Mouse (Mus musculus) brain, adult 2 months (tissue): ENCODE data around the gene St8sia1.

Experiments used
- DNase-seq: peaks from one replicate; pipeline ENCODE4 v3.0.0; 2011; ENCODE audit warnings: low read depth, low spot score

Gene St8sia1

DNA sequence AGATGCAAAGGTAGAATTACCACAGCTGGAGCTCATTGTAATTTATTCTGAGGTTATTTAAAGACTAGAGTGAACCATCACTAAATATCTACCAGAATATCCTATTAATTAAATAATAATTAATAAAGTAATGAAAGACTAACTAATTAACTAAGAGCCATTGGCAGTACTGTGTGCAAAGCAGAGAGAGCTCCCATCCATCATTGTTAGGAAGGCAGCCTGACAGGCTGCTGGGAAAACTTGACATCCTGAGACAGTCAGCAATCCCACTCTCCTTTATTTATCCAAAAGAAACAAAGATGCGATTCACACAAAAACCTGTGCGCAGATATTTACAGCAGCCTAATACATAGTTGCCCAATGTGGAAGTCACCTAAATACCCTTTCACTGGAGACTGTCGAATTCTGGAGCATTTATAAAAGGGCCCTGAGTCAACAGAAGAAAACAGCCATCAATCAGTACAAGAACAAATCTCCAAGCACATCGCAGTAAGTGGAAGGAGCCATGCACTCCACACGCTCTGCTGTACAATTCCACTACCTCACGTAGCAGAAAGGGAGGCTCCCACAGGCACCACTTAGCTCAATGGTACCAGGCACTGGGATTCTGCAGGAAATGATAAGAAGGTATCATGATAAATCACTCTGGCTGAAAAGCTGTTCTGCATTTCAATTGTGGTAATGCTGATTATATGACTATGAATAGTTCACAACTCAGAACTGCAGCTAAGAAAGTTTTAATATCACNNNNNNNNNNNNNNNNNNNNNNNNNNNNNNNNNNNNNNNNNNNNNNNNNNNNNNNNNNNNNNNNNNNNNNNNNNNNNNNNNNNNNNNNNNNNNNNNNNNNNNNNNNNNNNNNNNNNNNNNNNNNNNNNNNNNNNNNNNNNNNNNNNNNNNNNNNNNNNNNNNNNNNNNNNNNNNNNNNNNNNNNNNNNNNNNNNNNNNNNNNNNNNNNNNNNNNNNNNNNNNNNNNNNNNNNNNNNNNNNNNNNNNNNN is 15.7 kb upstream of the St8sia1 start:
- peak; percentile 45 for DNase-seq

DNA sequence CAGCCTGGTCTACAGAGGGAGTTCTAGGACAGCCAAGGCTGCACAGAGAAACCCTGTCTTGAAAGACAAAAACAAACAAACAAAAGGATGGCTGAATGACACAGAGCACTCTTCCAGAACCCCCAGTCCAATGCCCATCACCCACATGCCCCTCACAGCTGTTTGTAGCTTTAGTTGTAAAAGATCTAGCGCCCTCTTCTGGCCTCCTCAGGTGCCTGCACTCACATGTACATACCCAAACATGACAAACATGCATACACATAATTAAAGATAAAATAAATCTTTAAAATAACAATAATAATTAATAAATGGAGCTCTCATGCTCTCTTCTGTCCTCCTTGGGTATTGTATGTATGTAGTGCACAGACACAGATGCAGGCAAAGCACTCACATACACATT is 13.0 kb upstream of the St8sia1 start:
- DNase-seq = no peak

DNA sequence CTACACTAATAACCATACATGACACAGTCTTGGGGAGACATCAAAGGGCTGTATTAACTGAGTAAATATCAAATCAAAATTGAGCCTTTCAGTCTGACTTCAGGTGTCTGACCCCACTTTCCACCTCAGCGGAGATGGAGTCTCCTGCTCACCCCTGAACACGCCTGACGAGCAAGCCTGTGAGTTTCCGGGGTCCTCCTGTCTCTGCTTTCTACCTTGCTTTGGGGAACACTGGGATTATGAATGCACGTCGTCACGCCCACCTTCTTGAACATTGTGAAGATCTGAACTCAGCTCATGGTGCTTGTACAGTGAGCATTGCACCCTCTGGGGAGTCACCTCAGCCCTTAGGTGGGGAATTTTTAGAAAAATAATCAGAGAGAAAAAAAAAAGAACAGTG is 9.0 kb upstream of the St8sia1 start:
- DNase-seq = no peak

DNA sequence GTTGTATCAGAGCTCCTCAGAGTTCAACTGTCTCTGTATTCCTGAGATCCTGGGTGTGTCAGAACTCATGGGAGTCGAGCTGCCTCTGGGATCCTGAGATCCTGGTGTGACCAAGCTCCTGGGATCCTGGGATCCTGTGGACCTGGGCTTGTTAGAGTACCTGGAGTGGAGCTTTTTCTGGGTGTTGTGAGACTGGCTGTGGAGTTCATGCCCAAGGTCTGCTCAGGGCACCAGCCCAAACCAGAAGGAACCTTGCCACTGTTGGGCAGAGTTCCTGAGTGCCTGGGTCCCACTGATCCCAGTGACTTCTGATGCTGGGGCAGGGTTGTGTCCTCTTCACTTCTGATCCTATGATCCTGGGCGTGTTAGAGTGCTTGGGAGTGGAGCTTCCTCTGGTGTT is 8.0 kb upstream of the St8sia1 start:
- DNase-seq = no peak

DNA sequence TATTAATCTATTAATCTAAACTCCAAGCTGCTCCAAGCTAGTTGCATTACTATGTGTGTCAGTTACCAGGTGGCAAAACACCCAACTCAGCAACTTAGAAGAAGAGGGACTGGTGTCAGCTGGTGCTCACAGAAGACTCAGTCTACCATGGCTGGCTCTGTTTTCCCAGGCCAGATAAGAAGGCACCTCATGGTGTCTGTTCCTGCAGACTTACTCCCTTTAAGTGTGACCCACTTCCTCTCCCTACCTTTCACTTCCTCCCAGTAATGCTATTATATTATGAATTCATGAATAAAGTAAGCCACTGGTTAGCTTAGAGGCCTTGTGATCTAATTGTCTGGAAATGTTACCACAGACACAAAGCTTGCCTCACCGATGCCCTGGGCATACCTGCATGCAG is 3.2 kb upstream of the St8sia1 start:
- DNase-seq = no peak

DNA sequence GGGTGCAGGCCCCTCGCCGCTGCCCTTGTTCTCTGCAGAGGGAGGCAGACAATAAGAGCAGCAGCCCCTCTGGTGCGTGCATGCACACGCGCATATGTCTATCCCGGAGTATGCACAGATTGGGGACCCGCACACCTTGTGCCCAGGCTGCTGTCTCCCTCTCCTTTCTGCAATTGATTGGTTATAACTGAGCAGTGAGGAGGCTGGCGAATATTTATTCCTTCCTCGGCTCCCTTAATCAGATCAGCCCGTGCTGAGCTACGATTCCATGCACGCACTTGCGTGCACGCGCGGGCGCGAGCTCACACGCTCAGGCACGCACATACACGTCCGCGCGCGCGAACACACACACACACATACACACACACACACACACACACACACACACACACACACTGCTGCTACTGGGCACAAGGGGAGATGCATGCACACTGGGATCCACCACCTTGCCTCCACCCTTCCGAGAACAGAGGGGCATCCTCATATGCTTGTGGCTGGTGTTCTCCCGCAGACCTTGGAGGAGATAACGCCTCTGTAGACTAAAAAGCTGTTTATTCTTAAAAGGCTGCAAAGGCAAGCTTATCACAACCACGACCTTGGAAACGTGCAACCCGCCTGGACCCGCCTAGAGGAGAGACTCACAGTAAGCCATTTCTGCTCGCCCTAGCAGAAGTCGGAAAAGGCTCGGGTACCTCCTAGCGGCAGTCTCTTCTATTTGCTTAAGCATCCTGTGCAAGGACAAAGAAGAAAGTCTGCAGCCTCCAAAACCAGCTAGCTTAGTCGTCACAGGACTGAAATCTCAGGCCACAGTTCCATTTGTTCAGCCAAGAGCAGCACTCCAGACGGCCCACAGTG is 506 bp upstream of the St8sia1 start:
- DNase-seq = peak; percentile 97

DNA sequence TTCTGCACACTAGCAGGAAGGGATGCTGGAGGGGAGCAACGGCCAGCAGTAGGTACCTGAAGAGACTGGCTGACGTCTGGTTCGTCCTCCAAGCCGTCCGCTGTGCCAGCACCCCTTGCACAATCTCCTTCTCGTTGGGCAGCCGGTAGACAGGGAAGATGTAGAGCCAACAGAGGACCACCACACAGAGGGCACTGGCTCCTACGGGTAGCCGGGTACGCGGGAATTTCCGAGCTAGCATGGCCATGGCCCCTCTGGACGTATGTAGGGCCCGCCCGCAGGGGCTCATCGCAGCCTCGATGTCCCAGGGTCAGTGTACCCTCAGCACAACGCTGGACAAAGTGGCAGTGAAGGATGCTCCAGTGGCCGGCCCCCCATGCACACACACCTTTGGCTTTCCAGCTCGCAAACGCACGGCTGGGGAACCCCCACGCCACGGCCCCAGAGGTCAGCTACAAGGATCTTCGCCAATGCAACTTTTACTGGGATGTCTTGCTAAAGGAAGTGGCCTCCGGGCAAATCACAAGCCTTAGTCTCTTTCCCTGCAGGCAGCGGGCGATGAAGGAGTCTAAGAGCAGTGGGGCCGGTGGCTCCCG is 674 bp downstream of the St8sia1 start:
- DNase-seq = peak; percentile 44

DNA sequence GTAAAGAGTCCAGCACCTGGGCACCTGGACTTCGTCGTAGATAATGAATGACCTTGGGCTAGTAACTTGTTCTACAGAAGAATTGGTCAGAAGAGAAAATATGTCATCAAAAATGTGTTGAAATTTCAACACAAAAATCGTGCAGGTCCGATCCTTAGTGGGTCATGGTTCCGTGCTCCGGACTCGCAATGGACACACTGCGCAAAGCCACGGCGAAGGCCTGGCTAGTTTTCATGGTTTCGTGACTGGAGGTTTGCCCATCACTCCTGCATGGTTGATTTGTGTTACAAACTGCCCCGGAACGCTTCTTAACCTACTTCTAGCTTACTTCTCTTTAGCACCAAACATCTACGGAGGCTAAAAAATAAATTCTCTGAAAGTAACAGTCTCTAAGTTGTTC is 1.4 kb downstream of the St8sia1 start:
- DNase-seq = peak; percentile 56

DNA sequence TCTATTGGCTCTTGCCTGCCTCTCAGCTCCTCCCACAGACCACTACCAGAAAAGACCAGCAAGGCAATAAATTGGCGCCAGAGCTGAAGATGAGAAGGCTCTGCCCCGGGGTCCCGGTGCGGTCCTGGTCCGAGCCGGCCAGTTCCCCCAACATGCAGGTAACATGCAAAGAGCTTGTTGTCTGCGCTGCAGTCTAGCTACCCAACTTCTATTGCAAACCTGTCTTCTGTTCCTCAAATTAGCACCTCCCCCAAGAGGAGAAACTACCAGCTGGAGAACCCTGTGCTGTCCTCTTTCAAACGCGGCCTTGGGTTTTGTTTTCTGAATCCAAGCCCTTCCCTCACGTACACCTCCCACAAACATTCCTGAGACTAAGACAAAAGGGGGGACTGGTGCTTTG is 1.8 kb downstream of the St8sia1 start:
- peak; percentile 58 for DNase-seq

DNA sequence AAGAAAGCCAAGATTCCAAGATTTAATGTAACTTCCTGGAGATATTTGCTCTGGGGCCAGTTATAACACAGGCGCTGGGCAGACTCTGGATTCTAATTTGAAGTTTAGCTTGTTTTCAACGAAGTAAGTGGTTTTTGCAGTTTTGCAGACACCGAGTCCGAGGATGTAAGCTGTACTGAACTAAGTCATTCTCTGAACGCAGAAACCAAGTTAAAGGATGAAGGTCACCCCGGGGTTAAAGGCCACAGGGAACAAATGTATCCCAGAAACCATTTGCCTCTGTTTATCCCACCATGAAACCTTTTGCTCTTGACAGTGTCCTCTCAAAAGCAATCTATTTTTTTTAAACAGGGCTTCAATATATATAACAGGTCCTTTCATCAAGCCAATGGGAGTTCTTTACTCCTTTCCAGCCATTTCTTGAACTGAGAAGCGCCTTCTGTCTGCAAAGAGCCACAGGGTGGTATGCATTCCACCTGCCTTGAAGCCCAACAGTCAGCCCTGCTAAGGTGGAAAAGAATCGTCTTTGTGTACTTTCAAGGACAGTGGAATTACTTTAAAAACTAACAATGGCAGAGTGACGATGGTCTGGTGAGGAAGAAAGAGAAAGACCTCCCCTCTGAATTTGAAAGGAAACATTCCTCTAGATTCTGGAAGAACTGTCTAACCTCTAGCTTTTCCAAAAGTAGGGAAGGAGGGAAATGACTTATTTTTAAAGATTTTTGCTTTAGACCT is 2.4 kb downstream of the St8sia1 start:
- DNase-seq = no peak

DNA sequence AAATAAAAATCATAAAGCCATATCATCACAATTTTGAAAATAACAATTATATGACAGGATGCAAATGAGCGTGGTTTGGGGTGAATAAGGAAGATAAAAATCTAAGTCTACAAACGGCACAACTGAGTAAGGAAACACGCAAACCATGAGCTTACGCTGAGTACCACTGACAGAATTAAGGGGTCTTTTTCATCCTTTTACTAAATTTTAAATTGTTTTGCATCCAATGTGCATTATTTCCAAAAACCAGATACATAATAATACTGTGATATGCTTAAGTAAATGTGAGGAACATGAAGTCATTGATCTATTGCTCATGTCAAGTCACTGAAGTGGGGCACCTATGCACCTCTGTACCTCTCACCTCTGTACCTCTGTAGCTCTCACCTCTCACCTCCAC is 7.7 kb downstream of the St8sia1 start:
- DNase-seq = no peak

DNA sequence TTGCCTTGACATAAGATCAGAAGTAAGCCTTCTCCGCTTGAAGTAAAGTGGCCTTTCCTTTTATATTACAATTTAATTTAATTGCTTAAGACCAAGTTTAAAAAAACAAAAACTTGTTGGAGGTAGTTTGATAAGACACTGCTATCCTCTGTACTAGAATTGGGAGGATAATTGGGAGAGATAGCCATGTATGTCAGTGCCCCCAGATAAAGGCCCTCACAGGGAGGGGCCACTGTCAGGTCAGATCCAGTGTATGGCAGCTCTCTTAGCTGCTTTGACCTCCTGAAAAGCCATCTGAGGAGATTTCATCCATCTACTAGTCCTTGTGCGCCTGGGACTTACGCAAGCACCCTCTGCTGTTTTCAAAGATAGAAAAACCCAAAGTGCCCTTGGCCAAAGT is 9.0 kb downstream of the St8sia1 start:
- no peak for DNase-seq

DNA sequence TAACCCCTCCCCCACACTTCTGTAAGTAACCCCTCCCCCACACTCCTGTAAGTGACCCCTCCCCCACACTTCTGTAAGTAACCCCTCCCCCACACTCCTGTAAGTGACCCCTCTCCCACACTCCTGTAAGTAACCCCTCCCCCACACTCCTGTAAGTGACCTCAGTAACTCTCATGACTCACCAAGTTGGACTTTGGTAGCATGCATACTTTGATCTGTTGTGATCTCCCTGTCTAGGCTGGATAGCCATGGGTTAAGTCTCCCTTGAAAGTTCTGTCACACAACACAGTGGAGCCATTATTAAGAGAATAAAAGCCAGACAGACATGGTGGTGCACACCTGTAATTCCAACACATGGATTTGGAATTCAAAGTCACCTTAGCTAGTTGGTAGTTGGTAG is 11.1 kb downstream of the St8sia1 start:
- no peak for DNase-seq

DNA sequence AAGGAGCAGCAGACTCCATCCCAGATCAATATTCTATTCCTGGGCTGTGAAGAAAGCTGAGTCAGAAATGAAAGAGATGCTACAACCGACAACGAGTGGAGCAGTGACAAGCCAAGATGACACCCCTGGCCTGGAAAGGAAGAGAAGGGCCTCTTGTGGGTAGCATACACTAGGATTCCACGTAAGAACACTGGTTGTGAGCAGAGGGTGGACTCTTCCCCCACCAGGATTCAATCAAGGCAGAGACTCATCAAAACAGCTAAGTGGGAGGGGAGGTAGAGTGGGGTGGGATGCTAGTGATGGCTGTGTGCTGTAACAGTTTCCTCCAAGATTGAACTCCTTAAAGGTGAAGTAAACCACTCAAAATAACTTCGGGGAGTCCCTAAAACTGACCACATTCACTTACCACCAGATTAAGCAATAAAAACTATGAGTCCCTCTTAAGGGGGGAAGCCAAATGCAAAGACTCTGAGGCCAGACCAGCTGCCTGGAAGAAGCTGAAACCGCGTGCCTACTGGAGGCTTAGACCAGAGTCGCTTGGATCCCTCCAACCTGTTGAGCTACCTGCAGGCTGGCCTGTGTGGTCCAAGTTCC is 11.8 kb downstream of the St8sia1 start:
- no peak for DNase-seq

DNA sequence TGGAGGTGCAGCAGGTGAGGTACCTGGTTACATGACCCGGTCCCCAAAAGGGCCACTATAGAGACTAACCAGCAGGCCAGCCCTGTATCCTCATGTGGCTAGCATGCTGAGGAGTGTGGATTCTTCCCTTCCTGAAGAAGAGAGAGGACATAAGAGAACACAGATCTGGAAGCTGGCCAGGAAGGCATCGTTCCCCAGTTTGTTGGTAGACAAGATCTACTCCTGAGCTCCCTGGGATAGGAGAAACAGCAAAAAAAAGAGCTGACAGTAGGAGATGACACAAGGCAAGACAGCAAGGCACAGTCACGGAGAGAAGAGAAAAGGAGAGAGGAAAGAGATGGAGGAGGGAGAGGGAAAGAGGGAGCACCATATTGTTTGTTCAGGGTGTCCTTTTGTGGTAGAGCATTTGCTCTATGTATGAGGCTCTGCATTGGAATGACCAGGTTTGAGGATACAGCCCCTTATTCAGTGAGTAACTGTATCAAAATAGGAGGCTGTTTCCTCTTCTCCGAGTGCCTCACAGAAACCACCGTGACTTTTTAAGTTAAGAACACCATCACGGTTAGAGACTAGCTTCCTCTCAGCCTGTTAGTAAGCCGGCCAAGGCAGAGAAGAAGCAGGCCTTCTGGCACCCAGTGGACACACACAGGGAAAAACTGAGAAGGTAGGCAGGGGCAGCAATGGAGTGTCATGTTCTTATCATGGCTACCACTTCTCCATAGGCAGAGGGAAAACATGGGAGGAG is 12.5 kb downstream of the St8sia1 start:
- DNase-seq = peak; percentile 56

DNA sequence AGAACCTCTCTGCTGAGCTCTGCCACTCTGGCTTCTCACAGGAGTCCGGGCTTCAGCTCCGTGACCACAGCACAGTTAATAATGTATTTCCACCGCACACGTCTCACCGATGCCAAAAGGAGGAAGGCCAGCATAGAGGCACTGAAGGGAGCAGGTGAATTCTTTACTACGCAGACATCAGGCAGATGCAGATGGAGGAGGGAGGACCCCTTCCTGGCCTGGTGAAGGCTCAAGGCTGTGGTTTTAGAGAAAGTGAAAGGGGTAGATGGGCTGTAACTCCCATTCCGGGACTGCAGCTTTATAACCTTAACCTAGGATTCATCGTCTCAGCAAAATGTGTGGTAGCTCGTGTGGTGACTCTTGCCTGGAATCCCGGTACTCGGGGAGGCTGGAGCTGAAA is 13.9 kb downstream of the St8sia1 start:
- no peak for DNase-seq

DNA sequence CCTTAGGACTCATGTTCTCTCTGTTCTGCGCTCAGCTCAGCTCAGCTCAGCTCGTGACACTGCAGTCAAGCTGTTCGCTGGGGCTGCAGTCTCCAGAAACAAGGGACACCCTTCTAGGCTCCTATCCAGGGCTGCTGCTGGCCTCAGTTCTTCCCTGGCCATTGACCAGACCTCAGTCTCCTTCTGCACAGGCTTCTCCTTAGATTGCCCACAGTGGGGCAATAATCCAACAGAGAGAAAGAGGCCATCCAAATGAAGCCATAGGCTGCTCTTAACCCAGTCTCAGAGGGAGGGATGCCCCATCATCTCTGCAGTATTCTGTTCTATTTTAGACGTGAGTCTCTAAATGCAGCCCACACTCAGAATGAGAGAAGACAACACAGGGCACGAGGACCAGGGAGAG is 15.3 kb downstream of the St8sia1 start:
- peak; percentile 94 for DNase-seq

DNA sequence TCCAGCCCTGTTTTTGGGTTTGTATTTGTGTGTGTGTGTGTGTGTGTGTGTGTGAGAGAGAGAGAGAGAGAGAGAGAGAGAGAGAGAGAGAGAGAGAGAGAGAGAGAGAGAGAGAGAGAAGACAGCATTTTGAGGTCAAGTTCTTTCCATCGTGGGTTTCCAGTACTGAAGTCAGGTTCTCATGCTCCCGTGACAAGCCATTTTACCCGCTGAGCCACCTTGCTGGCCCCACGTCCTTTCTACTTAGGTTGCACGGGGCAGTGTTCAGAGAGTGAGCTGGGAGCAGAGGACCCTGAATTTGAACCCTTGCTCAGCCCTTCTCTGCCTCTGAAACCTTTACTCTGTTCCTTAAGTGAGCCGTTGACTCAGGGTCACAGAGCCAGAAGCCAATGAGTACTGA is 17.2 kb downstream of the St8sia1 start:
- DNase-seq = no peak

DNA sequence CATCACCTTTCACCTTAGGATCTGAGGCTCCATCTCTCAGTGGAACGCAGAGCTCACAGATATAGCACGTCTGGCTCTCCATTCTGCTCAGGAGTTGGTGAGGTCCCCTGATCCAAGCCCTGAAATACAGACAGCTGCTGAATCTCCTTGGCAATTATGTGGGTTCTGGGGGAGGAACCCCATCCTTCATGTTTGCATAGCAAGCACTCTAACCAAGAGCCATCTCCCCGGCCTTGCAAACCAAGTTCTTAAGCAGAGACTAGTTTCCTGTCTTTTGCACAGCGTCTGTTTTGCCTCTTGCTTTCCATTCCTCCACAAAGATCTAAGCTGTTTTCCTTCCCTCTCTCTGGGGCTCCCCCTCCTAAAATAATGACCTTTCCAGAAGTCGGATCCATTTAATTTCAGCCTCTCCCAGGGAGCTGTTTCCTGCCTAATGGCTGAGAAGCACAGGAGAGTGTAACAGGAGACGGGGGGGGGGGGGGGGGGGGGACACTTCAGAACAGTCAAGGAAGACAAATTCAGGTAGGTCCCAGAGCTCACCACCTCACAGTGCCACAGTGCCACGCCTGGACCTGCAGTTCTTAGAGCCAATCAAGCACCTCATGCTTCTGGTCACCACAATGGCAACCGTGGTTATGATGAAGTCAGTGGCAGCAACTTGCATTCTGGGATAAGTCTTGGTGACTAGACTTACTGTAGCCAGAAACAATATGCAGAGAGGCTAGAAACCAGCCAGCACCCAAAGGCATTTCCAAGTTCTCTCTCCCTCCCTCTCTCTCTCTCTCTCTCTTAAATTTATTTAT is 18.0 kb downstream of the St8sia1 start:
- DNase-seq = no peak

DNA sequence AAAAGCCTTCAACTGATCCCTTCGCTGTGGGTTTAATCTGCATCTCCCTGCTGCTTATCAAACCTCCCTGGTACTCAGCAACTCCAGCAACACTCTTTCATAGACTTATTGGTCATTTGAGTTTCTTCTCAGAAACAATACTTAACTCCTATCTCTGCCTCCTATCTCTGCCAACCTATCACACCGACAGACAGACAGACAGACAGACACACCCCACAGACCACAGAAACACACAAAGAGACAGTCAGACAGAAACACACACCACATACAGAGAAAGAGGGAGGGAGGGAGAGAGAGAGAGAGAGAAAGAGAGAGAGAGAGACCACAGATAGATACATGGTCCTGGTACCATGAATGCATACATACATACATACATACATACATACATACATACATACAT is 18.8 kb downstream of the St8sia1 start:
- DNase-seq = no peak
